Mouse (Mus musculus): Measurements from ENCODE around the gene Jmjd4. TPM values are rescaled to one million over a fixed set of nuclear protein-coding genes. Genes with fewer than 3 reads are reported as not detected.

Gene Jmjd4
- total and polyA plus RNA-seq, 3 experiments = 14.5 to 18.1 TPM; not detected in 1

DNA sequence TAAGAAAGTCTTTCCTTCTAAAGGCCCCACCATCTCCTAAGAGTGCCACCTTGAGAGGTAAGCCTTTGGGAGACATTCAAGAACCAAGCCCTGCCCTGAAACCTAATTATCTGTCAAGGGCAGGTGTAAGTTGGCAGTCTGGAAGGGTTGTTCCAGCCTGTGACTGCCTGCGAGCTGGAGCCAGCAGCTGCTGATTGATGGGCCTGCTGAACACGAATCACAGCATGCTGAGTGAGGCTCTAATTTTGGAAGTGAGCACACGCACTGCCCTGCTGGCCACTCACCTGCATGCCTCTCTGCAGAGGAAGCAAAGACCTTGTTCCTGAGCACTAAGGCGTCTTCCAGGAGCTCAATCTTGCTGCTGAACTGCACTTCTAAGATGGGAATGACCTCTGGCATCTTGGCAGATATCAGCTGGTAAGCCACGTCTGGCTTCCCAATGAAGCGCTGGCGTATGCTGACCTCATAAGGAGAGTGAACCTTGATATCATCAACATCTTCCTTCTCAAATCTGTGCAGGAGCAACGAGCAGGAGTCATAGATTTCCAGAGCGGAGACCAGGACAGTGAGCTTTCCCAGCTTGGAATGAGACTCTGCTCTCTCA, 21.7 kb upstream of the Jmjd4 start:
- Histone ChIP-seq H3K9me3 (replicated peaks; ENCODE audit: insufficient read depth, low read length) (no peaks in the 10 kb centered on the region), H3K4me1 (ENCODE audit: control insufficient read depth in 1 of 2, insufficient read depth in 2 of 2, low read length in 2 of 2) (peaks cover 3 to 4% of the 10 kb centered on the region in 2 experiments; a peak in 2 of 4 replicates), H3K79me2 (ENCODE audit: control insufficient read depth, insufficient read depth, low read length, poor library complexity) (no peaks in the 10 kb centered on the region), H3K4me3 (ENCODE audit: control insufficient read depth in 1 of 2, insufficient read depth in 1 of 2, low read depth in 2 of 2, low read length in 2 of 2) (no peak overlapping the region), H3K36me3 (ENCODE audit: control insufficient read depth in 1 of 2, insufficient read depth in 2 of 2, low read length in 2 of 2) (peaks cover 0 to 11% of the 10 kb centered on the region in 2 experiments; a peak in 2 of 4 replicates), H3K27ac (ENCODE audit: control insufficient read depth, low read depth, low read length) (no peak overlapping the region), H3K9ac (ENCODE audit: control insufficient read depth, low read depth, low read length, poor library complexity, severe bottlenecking) (no peak overlapping the region), H3K27me3 (ENCODE audit: control insufficient read depth in 1 of 2, insufficient read depth in 2 of 2, low read length in 2 of 2) (no peaks in the 10 kb centered on the region)
- TF ChIP-seq ZMIZ1 (IDR thresholded peaks at IDR 0.05; ENCODE audit: low read depth, low read length) (no peak), MXI1 (IDR thresholded peaks at IDR 0.05; ENCODE audit: low read depth, low read length) (no peak), RCOR1 (IDR thresholded peaks at IDR 0.05; ENCODE audit: low read depth, low read length) (no peak), GATA1 (IDR thresholded peaks at IDR 0.05; ENCODE audit: low read depth, low read length) (no peak), JUND (IDR thresholded peaks at IDR 0.05; ENCODE audit: low read depth, low read length) (no peak), ETS1 (IDR thresholded peaks at IDR 0.05; ENCODE audit: low read depth, low read length) (no peak), RAD21 (IDR thresholded peaks at IDR 0.05; ENCODE audit: low read depth, low read length) (no peak), TAL1 (IDR thresholded peaks at IDR 0.05; ENCODE audit: low read length) (no peak), E2F4 (IDR thresholded peaks at IDR 0.05; ENCODE audit: borderline replicate concordance, low read depth, low read length) (no peak), MYB (IDR thresholded peaks at IDR 0.05; ENCODE audit: low read depth, low read length) (no peak), SMC3 (IDR thresholded peaks at IDR 0.05; ENCODE audit: low read depth, low read length) (no peak), MAZ (IDR thresholded peaks at IDR 0.05; ENCODE audit: low read depth, low read length) (no peak), NRF1 (IDR thresholded peaks at IDR 0.05; ENCODE audit: insufficient read depth, low read depth, low read length, poor library complexity, severe bottlenecking) (no peak), POLR2AphosphoS2 (IDR thresholded peaks at IDR 0.05; ENCODE audit: low read length) (no peak), USF2 (IDR thresholded peaks at IDR 0.05; ENCODE audit: borderline replicate concordance in 1 of 2, insufficient read depth in 1 of 2, low read depth in 1 of 2, low read length in 2 of 2) (no peak), USF1 (IDR thresholded peaks at IDR 0.05; ENCODE audit: low read depth, low read length) (no peak), POLR2A (IDR thresholded peaks at IDR 0.05; ENCODE audit: control insufficient read depth in 1 of 2, insufficient read depth in 1 of 2, low read depth in 1 of 2, low read length in 2 of 2, poor library complexity in 1 of 2) (no peak), ZKSCAN1 (IDR thresholded peaks at IDR 0.05; ENCODE audit: low read depth, low read length) (no peak), UBTF (IDR thresholded peaks at IDR 0.05; ENCODE audit: borderline replicate concordance, insufficient read depth, low read depth, low read length) (no peak), GABPA (IDR thresholded peaks at IDR 0.05; ENCODE audit: low read depth, low read length) (no peak)
- DNase-seq (ENCODE audit: low read depth, low spot score) = no peak

DNA sequence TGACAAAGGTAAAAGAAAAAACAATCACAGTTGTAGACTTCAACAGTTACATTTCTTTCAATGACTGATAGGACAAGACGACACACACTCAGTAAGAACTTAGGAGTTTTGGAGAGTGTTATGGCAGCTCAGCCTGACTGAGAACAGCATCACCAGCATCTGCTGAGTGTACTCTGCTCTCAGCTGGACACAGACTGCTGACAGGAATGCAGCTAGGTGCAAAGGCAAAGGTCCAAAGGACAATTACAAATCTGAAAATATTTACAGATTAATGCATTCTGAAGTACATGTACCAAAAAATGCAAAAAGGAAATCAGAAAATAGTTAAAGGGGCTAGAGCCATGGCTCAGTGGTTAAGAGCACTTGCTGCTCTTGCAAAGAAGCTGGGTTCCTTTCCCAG, 19.9 kb upstream of the Jmjd4 start:
- Histone ChIP-seq H3K27me3 (ENCODE audit: control insufficient read depth in 1 of 2, insufficient read depth in 2 of 2, low read length in 2 of 2) (no peaks in the 10 kb centered on the region), H3K4me3 (ENCODE audit: control insufficient read depth in 1 of 2, insufficient read depth in 1 of 2, low read depth in 2 of 2, low read length in 2 of 2) (no peak overlapping the region), H3K4me1 (ENCODE audit: control insufficient read depth in 1 of 2, insufficient read depth in 2 of 2, low read length in 2 of 2) (peaks cover 3 to 4% of the 10 kb centered on the region in 2 experiments; a peak in 2 of 4 replicates), H3K27ac (ENCODE audit: control insufficient read depth, low read depth, low read length) (no peak overlapping the region), H3K79me2 (ENCODE audit: control insufficient read depth, insufficient read depth, low read length, poor library complexity) (no peaks in the 10 kb centered on the region), H3K9me3 (replicated peaks; ENCODE audit: insufficient read depth, low read length) (no peaks in the 10 kb centered on the region), H3K9ac (ENCODE audit: control insufficient read depth, low read depth, low read length, poor library complexity, severe bottlenecking) (no peak overlapping the region), H3K36me3 (ENCODE audit: control insufficient read depth in 1 of 2, insufficient read depth in 2 of 2, low read length in 2 of 2) (peaks cover 0 to 11% of the 10 kb centered on the region in 2 experiments; a peak in 2 of 4 replicates)
- no peak for DNase-seq (ENCODE audit: low read depth, low spot score)
- TF ChIP-seq POLR2A (IDR thresholded peaks at IDR 0.05; ENCODE audit: control insufficient read depth in 1 of 2, insufficient read depth in 1 of 2, low read depth in 1 of 2, low read length in 2 of 2, poor library complexity in 1 of 2) (no peak), TCF12 (IDR thresholded peaks at IDR 0.05; ENCODE audit: low read depth, low read length) (no peak), BHLHE40 (IDR thresholded peaks at IDR 0.05; ENCODE audit: borderline replicate concordance, low read depth, low read length) (no peak), TAL1 (IDR thresholded peaks at IDR 0.05; ENCODE audit: low read length) (no peak), ETS1 (IDR thresholded peaks at IDR 0.05; ENCODE audit: low read depth, low read length) (no peak), E2F4 (IDR thresholded peaks at IDR 0.05; ENCODE audit: borderline replicate concordance, low read depth, low read length) (no peak), JUND (IDR thresholded peaks at IDR 0.05; ENCODE audit: low read depth, low read length) (no peak), POLR2AphosphoS2 (IDR thresholded peaks at IDR 0.05; ENCODE audit: low read length) (no peak), POLR2AphosphoS5 (IDR thresholded peaks at IDR 0.05; ENCODE audit: borderline replicate concordance, low read depth, low read length) (no peak), KAT2A (conservative IDR thresholded peaks at IDR 0.05; ENCODE audit: low read depth, low read length) (no peak), MXI1 (IDR thresholded peaks at IDR 0.05; ENCODE audit: low read depth, low read length) (no peak), USF1 (IDR thresholded peaks at IDR 0.05; ENCODE audit: low read depth, low read length) (no peak), MAFK (IDR thresholded peaks at IDR 0.05; ENCODE audit: borderline replicate concordance, low read depth, low read length) (no peak), EP300 (IDR thresholded peaks at IDR 0.05; ENCODE audit: low read depth in 1 of 2, low read length in 2 of 2) (no peak), ZMIZ1 (IDR thresholded peaks at IDR 0.05; ENCODE audit: low read depth, low read length) (no peak), ZC3H11A (IDR thresholded peaks at IDR 0.05; ENCODE audit: low read depth, low read length) (no peak), CHD1 (IDR thresholded peaks at IDR 0.05; ENCODE audit: low read depth, low read length) (no peak), TBP (IDR thresholded peaks at IDR 0.05; ENCODE audit: low read depth, low read length) (no peak)
